Mouse (Mus musculus): ENCODE data around the gene Fmnl2. TPM values are rescaled to one million over a fixed set of nuclear protein-coding genes. Genes with fewer than 3 reads are reported as not detected.

The Fmnl2 gene
- polyA plus RNA-seq, 1 experiment from 2014 or later, result 2.0 TPM

DNA sequence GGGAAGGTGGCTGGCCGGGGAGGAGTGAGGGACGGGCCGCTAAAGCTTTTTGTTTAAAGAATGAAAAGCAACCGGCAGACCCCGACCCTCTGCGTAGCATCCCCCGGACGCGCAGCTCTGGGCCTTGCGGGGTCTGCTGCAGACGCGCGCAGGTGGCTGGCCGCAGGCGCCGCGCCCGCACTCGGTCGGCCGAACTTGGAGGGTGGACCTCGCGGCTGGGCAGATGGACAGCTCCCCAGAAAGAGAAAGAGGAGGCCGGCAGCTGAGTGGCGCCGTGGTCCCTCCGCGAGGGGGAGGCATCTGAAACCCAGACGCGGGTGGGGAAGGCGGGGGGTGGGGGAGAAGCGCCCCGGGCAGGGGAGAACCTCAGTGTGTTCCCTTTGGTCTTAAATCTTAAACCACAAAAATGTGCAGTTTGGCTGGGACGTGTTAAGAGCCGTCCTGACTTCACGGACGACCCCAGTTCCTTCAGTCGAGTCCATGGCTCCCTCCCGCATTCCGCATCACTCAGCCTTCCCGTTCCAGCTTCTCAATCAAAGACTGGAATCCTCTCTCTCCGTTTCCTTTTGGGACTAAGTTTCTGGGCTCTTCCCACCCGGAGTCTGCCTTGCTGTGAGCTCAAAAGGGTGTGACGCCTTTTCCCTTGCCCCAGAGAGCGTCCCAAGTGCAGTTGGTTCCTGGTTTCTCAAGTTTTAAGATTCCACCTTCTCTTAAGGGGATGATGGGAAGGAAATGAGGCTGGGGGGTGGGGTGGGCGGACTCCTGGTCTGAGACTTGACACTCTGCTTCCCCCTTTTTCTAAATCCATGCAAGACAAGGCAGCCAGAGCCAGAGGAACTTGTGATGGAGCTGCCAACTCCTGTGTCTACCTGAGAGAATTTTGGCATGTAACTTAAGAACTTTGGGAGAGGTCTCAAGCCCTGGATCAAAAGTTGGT lies 1.1 kb downstream of the Fmnl2 start:
- Histone ChIP-seq H3K4me3 (ENCODE audit: low read depth, low read length) (peak overlapping the region; percentile 87), H3K9ac (ENCODE audit: low read depth, low read length) (peak overlapping the region; percentile 82), H3K4me2 (peak overlapping the region; percentile 98), H3K27ac (ENCODE audit: low read depth, low read length) (no peak overlapping the region), H3K27me3 (ENCODE audit: control insufficient read depth, insufficient read depth, low read length) (no peaks in the 10 kb centered on the region; the same call in 1 of the 2 replicates), H3K4me1 (ENCODE audit: control insufficient read depth, insufficient read depth, low read length) (0 out of 2 replicates have a peak, but pooled peaks cover 5% of the 10 kb centered on the region), H3K36me3 (ENCODE audit: control insufficient read depth, insufficient read depth, low read length) (no peaks in the 10 kb centered on the region), H3K9me3 (replicated peaks; ENCODE audit: control insufficient read depth, low read length) (no peaks in the 10 kb centered on the region)
- WGBS (ENCODE audit: insufficient replicate concordance), result under 1% methylated on average over 46 of the region's 46 CpGs
- 0 out of 2 replicates have a peak, but pooled peaks have one; percentile 16 for ATAC-seq (replicated peaks; ENCODE audit: insufficient number of reproducible peaks, low FRiP score, low TSS enrichment)

GRCm38 (mm10) chr2:52859466-52859840 lies 1.8 kb downstream of the Fmnl2 start:
- Histone ChIP-seq H3K36me3 (ENCODE audit: control insufficient read depth, insufficient read depth, low read length) (no peaks in the 10 kb centered on the region), H3K9ac (ENCODE audit: low read depth, low read length) (no peak overlapping the region), H3K9me3 (replicated peaks; ENCODE audit: control insufficient read depth, low read length) (no peaks in the 10 kb centered on the region), H3K27ac (ENCODE audit: low read depth, low read length) (no peak overlapping the region), H3K4me1 (ENCODE audit: control insufficient read depth, insufficient read depth, low read length) (0 out of 2 replicates have a peak, but pooled peaks cover 5% of the 10 kb centered on the region), H3K4me2 (peak overlapping the region; percentile 98), H3K4me3 (ENCODE audit: low read depth, low read length) (peak overlapping the region; percentile 87), H3K27me3 (ENCODE audit: control insufficient read depth, insufficient read depth, low read length) (no peaks in the 10 kb centered on the region; the same call in 1 of the 2 replicates)
- ATAC-seq (replicated peaks; ENCODE audit: insufficient number of reproducible peaks, low FRiP score, low TSS enrichment), result no peak
- 24% methylated on average over 7 of the region's 7 CpGs for WGBS (ENCODE audit: insufficient replicate concordance)

GRCm38 (mm10) chr2:52860111-52860775 lies 2.6 kb downstream of the Fmnl2 start:
- H3K4me2 ChIP-seq, result no peak overlapping the region; the same call in none of the 2 replicates
- H3K9me3 ChIP-seq (replicated peaks; ENCODE audit: control insufficient read depth, low read length), result no peaks in the 10 kb centered on the region
- WGBS (ENCODE audit: insufficient replicate concordance), result 51% methylated on average over 8 of the region's 8 CpGs
- no peak for ATAC-seq (replicated peaks; ENCODE audit: insufficient number of reproducible peaks, low FRiP score, low TSS enrichment)
- no peak overlapping the region for H3K27ac ChIP-seq (ENCODE audit: low read depth, low read length)
- no peaks in the 10 kb centered on the region for H3K36me3 ChIP-seq (ENCODE audit: control insufficient read depth, insufficient read depth, low read length)
- no peaks in the 10 kb centered on the region; the same call in 1 of the 2 replicates for H3K27me3 ChIP-seq (ENCODE audit: control insufficient read depth, insufficient read depth, low read length)
- H3K9ac ChIP-seq (ENCODE audit: low read depth, low read length), result no peak overlapping the region
- 0 out of 2 replicates have a peak, but pooled peaks cover 5% of the 10 kb centered on the region for H3K4me1 ChIP-seq (ENCODE audit: control insufficient read depth, insufficient read depth, low read length)
- no peak overlapping the region for H3K4me3 ChIP-seq (ENCODE audit: low read depth, low read length)

DNA sequence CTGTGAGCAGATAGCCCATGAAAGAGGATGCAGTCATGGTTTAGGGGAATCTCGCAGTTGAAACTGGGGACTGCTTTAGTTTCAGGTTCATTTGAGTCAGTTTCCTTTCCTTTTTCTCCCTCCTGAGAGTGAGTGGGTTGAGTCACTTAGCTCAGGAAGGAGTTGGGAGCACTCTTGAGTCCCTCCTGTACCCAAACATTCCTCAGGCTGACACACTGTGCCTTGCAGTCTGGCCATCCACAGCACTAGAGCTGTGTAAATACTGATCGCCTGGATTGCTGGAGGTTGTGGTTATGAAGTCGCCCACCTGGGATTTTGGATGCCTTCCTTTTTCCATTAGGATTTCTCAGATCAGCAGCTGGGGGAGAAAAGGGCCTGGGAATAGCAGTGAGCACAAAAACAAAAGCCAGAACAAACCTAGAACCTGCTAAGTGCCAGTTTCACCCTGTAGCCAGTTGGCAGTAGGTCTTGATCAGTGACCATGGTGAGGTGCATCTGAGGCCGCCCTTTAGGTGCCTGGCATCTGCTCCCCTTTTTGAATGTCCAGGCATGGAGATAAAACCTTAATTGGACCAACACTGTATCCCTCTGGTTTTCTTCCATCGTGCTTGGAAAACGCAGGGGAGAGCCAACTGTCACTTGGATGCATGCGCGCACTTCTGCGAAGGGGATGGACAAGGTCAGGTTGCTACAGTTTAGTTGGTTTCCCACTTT lies 4.5 kb downstream of the Fmnl2 start:
- Histone ChIP-seq H3K4me1 (ENCODE audit: control insufficient read depth, insufficient read depth, low read length) (0 out of 2 replicates have a peak, but pooled peaks cover 5% of the 10 kb centered on the region), H3K4me3 (ENCODE audit: low read depth, low read length) (no peak overlapping the region), H3K9ac (ENCODE audit: low read depth, low read length) (no peak overlapping the region), H3K9me3 (replicated peaks; ENCODE audit: control insufficient read depth, low read length) (no peaks in the 10 kb centered on the region), H3K27me3 (ENCODE audit: control insufficient read depth, insufficient read depth, low read length) (no peaks in the 10 kb centered on the region), H3K36me3 (ENCODE audit: control insufficient read depth, insufficient read depth, low read length) (no peaks in the 10 kb centered on the region), H3K4me2 (no peak overlapping the region), H3K27ac (ENCODE audit: low read depth, low read length) (no peak overlapping the region)
- ATAC-seq (replicated peaks; ENCODE audit: insufficient number of reproducible peaks, low FRiP score, low TSS enrichment), result no peak
- WGBS (ENCODE audit: insufficient replicate concordance), result 86% methylated on average over 9 of the region's 9 CpGs

- no peaks in the 10 kb centered on the region for H3K27me3 ChIP-seq (ENCODE audit: control insufficient read depth, insufficient read depth, low read length)
- no peak overlapping the region for H3K4me3 ChIP-seq (ENCODE audit: low read depth, low read length)
- H3K9me3 ChIP-seq (replicated peaks; ENCODE audit: control insufficient read depth, low read length), result no peaks in the 10 kb centered on the region
- no peaks in the 10 kb centered on the region for H3K36me3 ChIP-seq (ENCODE audit: control insufficient read depth, insufficient read depth, low read length)
- no peak overlapping the region for H3K27ac ChIP-seq (ENCODE audit: low read depth, low read length)
- 83% methylated on average over 4 of the region's 4 CpGs for WGBS (ENCODE audit: insufficient replicate concordance)
- H3K4me2 ChIP-seq, result no peak overlapping the region
- 0 out of 2 replicates have a peak, but pooled peaks cover 5% of the 10 kb centered on the region for H3K4me1 ChIP-seq (ENCODE audit: control insufficient read depth, insufficient read depth, low read length)
- ATAC-seq (replicated peaks; ENCODE audit: insufficient number of reproducible peaks, low FRiP score, low TSS enrichment), result no peak
- H3K9ac ChIP-seq (ENCODE audit: low read depth, low read length), result no peak overlapping the region
Measured at GRCm38 (mm10) chr2:52862760-52863124, 5.1 kb downstream of the Fmnl2 start.

GRCm38 (mm10) chr2:52864635-52865034 lies 7.0 kb downstream of the Fmnl2 start:
- Histone ChIP-seq H3K4me1 (ENCODE audit: control insufficient read depth, insufficient read depth, low read length) (no peaks in the 10 kb centered on the region), H3K4me2 (no peak overlapping the region), H3K27me3 (ENCODE audit: control insufficient read depth, insufficient read depth, low read length) (no peaks in the 10 kb centered on the region), H3K4me3 (ENCODE audit: low read depth, low read length) (no peak overlapping the region), H3K36me3 (ENCODE audit: control insufficient read depth, insufficient read depth, low read length) (no peaks in the 10 kb centered on the region), H3K27ac (ENCODE audit: low read depth, low read length) (no peak overlapping the region), H3K9ac (ENCODE audit: low read depth, low read length) (no peak overlapping the region), H3K9me3 (replicated peaks; ENCODE audit: control insufficient read depth, low read length) (no peaks in the 10 kb centered on the region)
- no peak for ATAC-seq (replicated peaks; ENCODE audit: insufficient number of reproducible peaks, low FRiP score, low TSS enrichment)
- 88% methylated on average over 7 of the region's 7 CpGs for WGBS (ENCODE audit: insufficient replicate concordance)

DNA sequence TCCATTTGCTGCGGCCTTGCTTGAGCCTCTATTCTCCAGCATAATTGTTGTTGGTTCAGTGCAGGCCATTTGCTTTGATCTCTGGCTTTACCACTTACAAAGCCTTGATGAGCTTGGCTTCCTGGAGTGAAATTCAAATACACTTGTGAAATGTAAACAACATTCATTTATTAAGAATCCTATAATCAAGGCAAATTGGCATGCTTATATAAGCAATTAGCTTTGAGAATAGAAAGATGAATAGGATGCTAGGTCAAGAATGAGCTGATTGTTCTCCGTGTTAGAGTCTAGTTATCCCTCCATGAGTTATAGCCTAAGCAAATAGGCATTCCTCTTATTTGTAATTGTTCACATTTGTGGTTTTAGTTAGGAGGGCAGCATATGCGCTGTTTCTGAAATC lies 8.5 kb downstream of the Fmnl2 start:
- Histone ChIP-seq H3K4me1 (ENCODE audit: control insufficient read depth, insufficient read depth, low read length) (no peaks in the 10 kb centered on the region), H3K9ac (ENCODE audit: low read depth, low read length) (no peak overlapping the region), H3K4me3 (ENCODE audit: low read depth, low read length) (no peak overlapping the region), H3K4me2 (no peak overlapping the region), H3K36me3 (ENCODE audit: control insufficient read depth, insufficient read depth, low read length) (no peaks in the 10 kb centered on the region), H3K27me3 (ENCODE audit: control insufficient read depth, insufficient read depth, low read length) (no peaks in the 10 kb centered on the region), H3K9me3 (replicated peaks; ENCODE audit: control insufficient read depth, low read length) (no peaks in the 10 kb centered on the region), H3K27ac (ENCODE audit: low read depth, low read length) (no peak overlapping the region)
- ATAC-seq (replicated peaks; ENCODE audit: insufficient number of reproducible peaks, low FRiP score, low TSS enrichment), result no peak
- 84% methylated on average over 3 of the region's 3 CpGs for WGBS (ENCODE audit: insufficient replicate concordance)

- no peak overlapping the region for H3K9ac ChIP-seq (ENCODE audit: low read depth, low read length)
- ATAC-seq (replicated peaks; ENCODE audit: insufficient number of reproducible peaks, low FRiP score, low TSS enrichment), result no peak
- no peaks in the 10 kb centered on the region for H3K27me3 ChIP-seq (ENCODE audit: control insufficient read depth, insufficient read depth, low read length)
- WGBS (ENCODE audit: insufficient replicate concordance), result 85% methylated on average over 9 of the region's 9 CpGs
- no peaks in the 10 kb centered on the region for H3K9me3 ChIP-seq (replicated peaks; ENCODE audit: control insufficient read depth, low read length)
- H3K4me1 ChIP-seq (ENCODE audit: control insufficient read depth, insufficient read depth, low read length), result no peaks in the 10 kb centered on the region
- H3K27ac ChIP-seq (ENCODE audit: low read depth, low read length), result no peak overlapping the region
- no peaks in the 10 kb centered on the region for H3K36me3 ChIP-seq (ENCODE audit: control insufficient read depth, insufficient read depth, low read length)
- no peak overlapping the region for H3K4me2 ChIP-seq
- no peak overlapping the region for H3K4me3 ChIP-seq (ENCODE audit: low read depth, low read length)
Measured at GRCm38 (mm10) chr2:52867781-52868180, 10.1 kb downstream of the Fmnl2 start.

All from heart, embryonic 11.5 days (tissue).